Mouse (Mus musculus): ENCODE data around the gene Tshz2. TPM values are rescaled to one million over a fixed set of nuclear protein-coding genes. Genes with fewer than 3 reads are reported as not detected.

The Tshz2 gene
- polyA plus RNA-seq, 1 experiment from 2014 or later, result 1.3 TPM

- no peak overlapping the region for H3K4me3 ChIP-seq (ENCODE audit: low read depth, low read length)
These were observed 157.8 kb downstream of the Tshz2 start for GRCm38 (mm10) chr2:169790439-169791131.

DNA sequence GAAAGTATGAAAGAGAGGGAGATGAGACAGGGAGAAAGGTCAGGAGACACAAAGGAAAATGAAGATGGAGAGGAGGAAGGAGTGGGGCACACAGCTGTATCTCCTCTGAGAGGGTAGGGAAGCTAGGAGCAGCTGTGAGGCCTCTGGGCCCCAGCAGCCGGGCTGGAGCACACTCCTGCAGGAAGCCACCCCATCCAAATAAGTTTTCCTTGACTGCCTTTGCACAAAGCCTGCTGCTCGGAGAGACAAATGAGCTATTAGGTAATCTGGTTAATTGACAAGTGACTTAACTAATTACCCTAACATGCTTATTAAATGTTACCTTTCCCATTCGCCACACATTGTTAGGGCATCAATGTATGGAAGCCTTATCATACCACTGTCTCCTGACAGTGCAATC, 159.9 kb downstream of the Tshz2 start:
- no peaks in the 10 kb centered on the region for H3K36me3 ChIP-seq (ENCODE audit: control insufficient read depth, insufficient read depth, low read length)
- no peak overlapping the region for H3K9ac ChIP-seq (ENCODE audit: low read length)
- H3K9me3 ChIP-seq (ENCODE audit: control insufficient read depth, low read length), result no peaks in the 10 kb centered on the region
- no peak overlapping the region for H3K4me2 ChIP-seq
- H3K4me1 ChIP-seq (ENCODE audit: control insufficient read depth, insufficient read depth, low read length), result peaks cover 5% of the 10 kb centered on the region; the same call in 1 of the 2 replicates
- ATAC-seq (ENCODE audit: low FRiP score) (no peak), DNase-seq (ENCODE audit: low spot score, missing footprints) (no peak)
- no peak overlapping the region for H3K27ac ChIP-seq (ENCODE audit: low read depth, low read length)
- no peak overlapping the region for H3K4me3 ChIP-seq (ENCODE audit: low read depth, low read length)
- no peaks in the 10 kb centered on the region for H3K27me3 ChIP-seq (ENCODE audit: control insufficient read depth, insufficient read depth, low read length)
- WGBS, result 27% methylated on average over 3 of the region's 3 CpGs

More at GRCm38 (mm10) chr2:169790439-169791131, 157.8 kb downstream of the Tshz2 start:
- peak overlapping the region; percentile 3; the same call in 1 of the 2 replicates for H3K9ac ChIP-seq (ENCODE audit: low read length)
- H3K9me3 ChIP-seq (ENCODE audit: control insufficient read depth, low read length), result no peaks in the 10 kb centered on the region
- peak overlapping the region; percentile 26 for H3K4me2 ChIP-seq
- H3K36me3 ChIP-seq (ENCODE audit: control insufficient read depth, insufficient read depth, low read length), result no peaks in the 10 kb centered on the region
- H3K4me1 ChIP-seq (ENCODE audit: control insufficient read depth, insufficient read depth, low read length), result peaks cover 5% of the 10 kb centered on the region; the same call in 1 of the 2 replicates
- H3K27me3 ChIP-seq (ENCODE audit: control insufficient read depth, insufficient read depth, low read length), result no peaks in the 10 kb centered on the region
- DNase-seq (ENCODE audit: low spot score, missing footprints) (peak; percentile 90), ATAC-seq (ENCODE audit: low FRiP score) (no peak)
- no peak overlapping the region for H3K27ac ChIP-seq (ENCODE audit: low read depth, low read length)
- 7% methylated on average over 12 of the region's 12 CpGs for WGBS

GRCm38 (mm10) chr2:169802241-169802640, 169.4 kb downstream of the Tshz2 start:
- Histone ChIP-seq H3K4me2 (no peak overlapping the region), H3K9ac (ENCODE audit: low read length) (no peak overlapping the region), H3K36me3 (ENCODE audit: control insufficient read depth, insufficient read depth, low read length) (no peaks in the 10 kb centered on the region), H3K4me3 (ENCODE audit: low read depth, low read length) (no peak overlapping the region), H3K4me1 (ENCODE audit: control insufficient read depth, insufficient read depth, low read length) (no peaks in the 10 kb centered on the region), H3K9me3 (ENCODE audit: control insufficient read depth, low read length) (no peaks in the 10 kb centered on the region), H3K27me3 (ENCODE audit: control insufficient read depth, insufficient read depth, low read length) (no peaks in the 10 kb centered on the region), H3K27ac (ENCODE audit: low read depth, low read length) (no peak overlapping the region)
- 87% methylated on average over 6 of the region's 6 CpGs for WGBS
- ATAC-seq (ENCODE audit: low FRiP score) (no peak), DNase-seq (ENCODE audit: low spot score, missing footprints) (no peak)

- DNase-seq (ENCODE audit: low spot score, missing footprints) (no peak), ATAC-seq (ENCODE audit: low FRiP score) (no peak)
- no peaks in the 10 kb centered on the region for H3K36me3 ChIP-seq (ENCODE audit: control insufficient read depth, insufficient read depth, low read length)
- no peak overlapping the region for H3K4me2 ChIP-seq
- no peaks in the 10 kb centered on the region for H3K9me3 ChIP-seq (ENCODE audit: control insufficient read depth, low read length)
- no peak overlapping the region for H3K9ac ChIP-seq (ENCODE audit: low read length)
- H3K27me3 ChIP-seq (ENCODE audit: control insufficient read depth, insufficient read depth, low read length), result no peaks in the 10 kb centered on the region
- no peak overlapping the region for H3K27ac ChIP-seq (ENCODE audit: low read depth, low read length)
- 75% methylated on average over 5 of the region's 5 CpGs for WGBS
- no peak overlapping the region for H3K4me3 ChIP-seq (ENCODE audit: low read depth, low read length)
- H3K4me1 ChIP-seq (ENCODE audit: control insufficient read depth, insufficient read depth, low read length), result no peaks in the 10 kb centered on the region
These were observed 171.6 kb downstream of the Tshz2 start for GRCm38 (mm10) chr2:169804380-169804779.

DNA sequence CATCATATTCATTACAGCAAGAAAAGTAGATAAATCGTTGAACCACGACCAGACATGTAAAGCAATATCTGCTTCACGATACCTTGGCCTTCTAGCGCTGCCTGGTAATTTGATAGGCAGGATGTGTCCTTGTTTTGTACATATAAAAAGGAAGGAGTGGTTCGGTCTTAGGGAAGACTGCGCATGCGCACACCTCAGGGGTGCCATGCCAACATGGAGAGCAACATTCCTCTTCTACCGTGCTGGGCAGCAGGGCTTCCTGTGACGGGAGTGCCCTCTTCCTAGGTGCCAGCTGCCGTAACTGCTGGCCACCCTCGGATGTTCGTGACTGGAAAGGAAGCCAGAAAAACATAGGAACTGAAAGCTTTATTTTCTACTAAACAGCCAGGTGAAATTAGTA, 172.7 kb downstream of the Tshz2 start:
- WGBS, result 89% methylated on average over 12 of the region's 12 CpGs

DNA sequence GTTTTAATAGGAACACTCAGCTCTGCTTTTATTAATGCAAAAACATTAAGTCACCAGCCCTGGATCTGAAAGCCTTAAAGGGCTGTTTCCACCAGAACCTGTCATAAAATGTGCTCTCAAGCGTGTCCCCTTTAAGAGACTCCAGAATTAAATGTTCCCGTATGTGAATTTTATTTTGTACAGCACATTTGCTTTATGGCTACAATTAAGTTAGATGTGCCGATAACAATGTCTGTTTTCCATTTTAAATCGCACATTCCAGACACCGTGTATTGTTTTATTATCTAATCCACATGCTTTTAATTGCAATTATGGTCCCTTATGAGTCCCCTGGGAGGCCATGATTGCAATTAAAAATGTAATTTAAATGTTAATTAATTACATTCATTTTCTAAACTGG, 178.8 kb downstream of the Tshz2 start:
- H3K4me1 ChIP-seq (ENCODE audit: control insufficient read depth, insufficient read depth, low read length), result no peaks in the 10 kb centered on the region
- ATAC-seq (ENCODE audit: low FRiP score), result no peak
- no peak overlapping the region for H3K4me2 ChIP-seq
- DNase-seq (ENCODE audit: low spot score, missing footprints), result no peak
- WGBS, result 89% methylated on average over 5 of the region's 5 CpGs
- no peaks in the 10 kb centered on the region for H3K27me3 ChIP-seq (ENCODE audit: control insufficient read depth, insufficient read depth, low read length)
- no peak overlapping the region for H3K9ac ChIP-seq (ENCODE audit: low read length)
- H3K36me3 ChIP-seq (ENCODE audit: control insufficient read depth, insufficient read depth, low read length), result no peaks in the 10 kb centered on the region
- H3K9me3 ChIP-seq (ENCODE audit: control insufficient read depth, low read length), result no peaks in the 10 kb centered on the region
- H3K27ac ChIP-seq (ENCODE audit: low read depth, low read length), result no peak overlapping the region
- no peak overlapping the region for H3K4me3 ChIP-seq (ENCODE audit: low read depth, low read length)

More for the DNA sequence above, 172.7 kb downstream of the Tshz2 start:
- Histone ChIP-seq H3K36me3 (ENCODE audit: control insufficient read depth, insufficient read depth, low read length) (no peaks in the 10 kb centered on the region), H3K4me3 (ENCODE audit: low read depth, low read length) (no peak overlapping the region), H3K9me3 (ENCODE audit: control insufficient read depth, low read length) (no peaks in the 10 kb centered on the region), H3K4me2 (no peak overlapping the region), H3K4me1 (ENCODE audit: control insufficient read depth, insufficient read depth, low read length) (no peaks in the 10 kb centered on the region), H3K9ac (ENCODE audit: low read length) (no peak overlapping the region), H3K27me3 (ENCODE audit: control insufficient read depth, insufficient read depth, low read length) (no peaks in the 10 kb centered on the region), H3K27ac (ENCODE audit: low read depth, low read length) (no peak overlapping the region)
- ATAC-seq (ENCODE audit: low FRiP score) (no peak), DNase-seq (ENCODE audit: low spot score, missing footprints) (no peak)

GRCm38 (mm10) chr2:169812055-169812454, 179.2 kb downstream of the Tshz2 start:
- Histone ChIP-seq H3K27ac (ENCODE audit: low read depth, low read length) (no peak overlapping the region), H3K4me1 (ENCODE audit: control insufficient read depth, insufficient read depth, low read length) (no peaks in the 10 kb centered on the region), H3K9ac (ENCODE audit: low read length) (no peak overlapping the region), H3K4me2 (no peak overlapping the region), H3K36me3 (ENCODE audit: control insufficient read depth, insufficient read depth, low read length) (no peaks in the 10 kb centered on the region), H3K9me3 (ENCODE audit: control insufficient read depth, low read length) (no peaks in the 10 kb centered on the region), H3K27me3 (ENCODE audit: control insufficient read depth, insufficient read depth, low read length) (no peaks in the 10 kb centered on the region), H3K4me3 (ENCODE audit: low read depth, low read length) (no peak overlapping the region)
- no peak for DNase-seq (ENCODE audit: low spot score, missing footprints)
- no peak for ATAC-seq (ENCODE audit: low FRiP score)
- 92% methylated on average over 8 of the region's 8 CpGs for WGBS

DNA sequence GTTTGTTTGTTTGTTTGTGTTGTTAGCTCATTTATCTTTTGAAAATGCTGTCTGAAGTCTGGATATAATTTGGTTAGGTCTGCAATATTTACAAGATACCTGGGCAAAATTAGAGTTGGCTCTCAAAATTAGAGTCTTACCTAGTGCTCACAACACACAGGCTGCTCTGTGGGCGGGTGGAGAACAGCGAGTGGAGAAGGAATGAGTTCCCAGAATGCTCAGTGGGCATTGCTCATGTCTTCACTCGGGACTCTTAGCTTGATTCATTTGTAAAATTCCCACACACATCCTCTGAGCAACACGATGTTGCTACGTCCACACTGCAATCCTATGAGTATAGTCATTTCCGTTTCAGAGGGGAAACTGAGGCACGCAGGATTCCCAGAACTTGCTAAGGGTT, 180.1 kb downstream of the Tshz2 start:
- Histone ChIP-seq H3K27ac (ENCODE audit: low read depth, low read length) (no peak overlapping the region), H3K27me3 (ENCODE audit: control insufficient read depth, insufficient read depth, low read length) (no peaks in the 10 kb centered on the region), H3K4me1 (ENCODE audit: control insufficient read depth, insufficient read depth, low read length) (no peaks in the 10 kb centered on the region), H3K9ac (ENCODE audit: low read length) (no peak overlapping the region), H3K36me3 (ENCODE audit: control insufficient read depth, insufficient read depth, low read length) (no peaks in the 10 kb centered on the region), H3K4me3 (ENCODE audit: low read depth, low read length) (no peak overlapping the region), H3K4me2 (no peak overlapping the region), H3K9me3 (ENCODE audit: control insufficient read depth, low read length) (no peaks in the 10 kb centered on the region)
- ATAC-seq (ENCODE audit: low FRiP score) (no peak), DNase-seq (ENCODE audit: low spot score, missing footprints) (no peak)
- WGBS, result 88% methylated on average over 7 of the region's 7 CpGs

DNA sequence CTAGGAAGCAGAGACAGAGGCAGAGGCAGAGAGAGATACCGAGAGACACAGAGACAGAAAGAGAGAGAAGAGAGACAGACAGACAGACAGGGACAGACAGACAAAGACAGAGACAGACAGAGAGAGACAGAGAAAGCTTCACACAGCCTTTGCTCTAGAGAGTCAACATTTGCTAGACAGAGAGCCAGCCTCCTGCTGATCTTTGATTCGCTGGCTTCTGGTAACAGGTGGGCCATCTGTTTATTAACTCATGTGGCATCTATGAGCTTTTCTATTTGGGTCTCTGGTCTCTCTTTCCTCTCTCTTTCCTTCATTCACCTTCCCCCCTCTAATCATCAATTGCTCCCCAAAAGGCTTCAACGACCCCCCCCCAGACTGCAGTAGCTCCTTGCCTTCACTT, 181.5 kb downstream of the Tshz2 start:
- no peaks in the 10 kb centered on the region for H3K4me1 ChIP-seq (ENCODE audit: control insufficient read depth, insufficient read depth, low read length)
- H3K27me3 ChIP-seq (ENCODE audit: control insufficient read depth, insufficient read depth, low read length), result no peaks in the 10 kb centered on the region
- no peak for DNase-seq (ENCODE audit: low spot score, missing footprints)
- H3K4me3 ChIP-seq (ENCODE audit: low read depth, low read length), result no peak overlapping the region
- H3K9ac ChIP-seq (ENCODE audit: low read length), result no peak overlapping the region
- no peak overlapping the region for H3K4me2 ChIP-seq
- H3K9me3 ChIP-seq (ENCODE audit: control insufficient read depth, low read length), result no peaks in the 10 kb centered on the region
- 78% methylated on average over 3 of the region's 3 CpGs for WGBS
- no peak overlapping the region for H3K27ac ChIP-seq (ENCODE audit: low read depth, low read length)
- no peak for ATAC-seq (ENCODE audit: low FRiP score)
- H3K36me3 ChIP-seq (ENCODE audit: control insufficient read depth, insufficient read depth, low read length), result no peaks in the 10 kb centered on the region

Measured in midbrain, embryonic 11.5 days (tissue).